Mouse (Mus musculus): ENCODE data around the gene Aqp5.

Aqp5 gene

DNA sequence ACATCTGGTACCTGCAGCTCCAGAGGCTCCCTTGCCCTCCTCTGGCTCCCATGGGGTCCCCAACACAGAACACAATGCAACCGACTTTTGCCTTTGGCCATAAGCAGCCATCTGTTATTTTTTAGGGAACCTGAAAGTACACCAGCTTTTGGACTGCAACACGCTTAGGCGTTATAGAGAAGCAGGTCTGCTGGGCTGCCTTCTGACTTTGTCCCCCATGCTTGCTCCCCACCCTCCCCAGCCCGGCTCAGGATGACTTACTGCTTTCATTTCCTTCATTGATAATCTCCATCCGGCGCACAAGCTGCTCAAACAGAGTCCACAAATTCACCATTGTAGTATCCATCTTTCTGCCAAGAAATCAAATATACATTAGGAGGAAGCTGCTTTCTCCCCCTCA lies 52.0 kb downstream of the Aqp5 start:
- no peak for DNase-seq

- DNase-seq: no peak
Measured at GRCm38 (mm10) chr15:99643832-99644231, 53.2 kb downstream of the Aqp5 start.

Measured in retina, postnatal 1 day (tissue).